Mouse (Mus musculus) erythroblast, embryonic 14.5 days (primary cell): ENCODE results near the gene Gm17416.

ENCODE experiments used
- GATA1 ChIP-seq: IDR thresholded peaks from 2 replicates; pipeline ENCODE4 v1.6.1; 2012; ENCODE audit warnings: low read length, inconsistent platforms, mixed read lengths
- TAL1 ChIP-seq: IDR thresholded peaks from 3 replicates; pipeline ENCODE4 v1.6.1; 2012; ENCODE audit warnings: low read length, inconsistent platforms, mixed read lengths

GRCm38 (mm10) chr2:152553774-152554423 is 15.2 kb upstream of the Gm17416 start:
- no peak for TF ChIP-seq TAL1
- no peak for TF ChIP-seq GATA1
